Mouse (Mus musculus): Measurements from ENCODE around the gene Map3k5.
A peak's percentile ranks its signal among the peaks of the same experiment; 100 is the strongest.

The Map3k5 gene

DNA sequence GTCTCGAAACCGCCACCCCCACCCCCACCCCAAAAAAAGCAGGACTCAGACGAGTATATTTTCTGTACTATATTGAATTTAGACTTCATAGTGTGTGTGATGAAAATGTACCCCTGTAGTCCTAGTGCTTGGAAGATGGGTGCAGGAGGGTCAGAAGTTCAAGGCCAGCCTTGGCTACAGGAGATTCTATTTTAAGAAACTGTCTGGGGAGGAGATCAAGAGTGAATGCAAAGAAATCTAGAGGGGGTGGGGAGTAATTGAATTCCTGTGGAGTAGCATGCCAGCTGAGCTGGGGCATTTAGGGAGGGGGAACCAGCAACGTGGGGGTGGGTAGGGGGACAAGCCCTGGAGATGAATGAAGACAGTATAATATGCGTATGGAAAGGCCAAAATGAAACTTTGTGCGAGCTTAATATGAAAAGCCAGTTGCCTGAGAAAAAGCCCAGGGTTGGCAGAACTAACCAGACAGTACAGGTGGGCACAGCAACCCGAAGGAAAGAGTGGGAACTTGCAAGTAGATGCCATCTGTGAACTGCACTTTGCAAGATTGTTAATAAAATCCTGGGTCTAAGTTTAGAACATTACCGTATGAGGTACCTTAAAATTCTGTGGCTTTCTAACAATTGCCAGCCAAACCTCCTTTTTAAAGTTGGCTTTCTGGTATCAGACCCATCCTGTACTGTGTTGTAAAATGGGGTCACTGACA, 222.9 kb downstream of the Map3k5 start:
- ATAC-seq (ENCODE audit: low TSS enrichment) = peak; percentile 60

DNA sequence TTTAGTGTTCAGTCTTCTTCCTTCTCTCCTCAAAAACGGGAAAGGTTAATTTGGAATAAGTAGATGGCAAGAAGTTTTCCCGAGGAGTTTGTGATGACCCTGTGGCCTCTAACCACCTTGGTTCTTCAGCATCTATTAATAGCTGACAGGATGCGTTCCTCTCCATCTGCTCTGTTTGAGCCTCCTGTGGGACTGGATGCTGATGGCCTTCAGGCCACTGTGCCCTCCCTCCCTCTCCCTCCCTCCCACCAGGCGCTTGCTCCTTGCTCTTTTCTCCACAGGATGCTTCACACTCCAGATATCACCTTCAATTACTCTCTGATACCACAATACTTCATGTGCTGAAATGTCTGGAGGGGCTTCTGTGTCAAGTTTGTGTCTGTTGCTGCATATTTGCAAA, 224.5 kb downstream of the Map3k5 start:
- ATAC-seq (ENCODE audit: low TSS enrichment) = no peak

DNA sequence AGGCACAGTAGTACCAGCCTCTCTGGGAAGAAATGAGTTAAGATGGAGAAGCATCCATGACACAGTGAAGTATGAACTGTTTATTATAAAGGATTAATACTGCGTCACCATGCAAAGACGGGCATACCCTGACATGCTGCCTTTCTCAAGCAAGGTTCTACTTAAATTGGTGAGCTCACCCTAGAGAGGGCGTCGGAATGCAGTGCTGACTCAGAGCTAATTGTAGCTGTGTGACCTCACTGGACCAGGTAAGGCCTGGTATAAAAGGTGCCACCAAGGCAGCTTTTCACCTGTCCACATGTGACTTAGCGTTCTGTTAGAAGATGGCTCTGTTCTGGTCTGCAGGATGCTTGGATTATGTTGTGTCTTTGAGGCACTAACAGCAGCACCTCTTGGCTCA, 225.0 kb downstream of the Map3k5 start:
- no peak for ATAC-seq (ENCODE audit: low TSS enrichment)

DNA sequence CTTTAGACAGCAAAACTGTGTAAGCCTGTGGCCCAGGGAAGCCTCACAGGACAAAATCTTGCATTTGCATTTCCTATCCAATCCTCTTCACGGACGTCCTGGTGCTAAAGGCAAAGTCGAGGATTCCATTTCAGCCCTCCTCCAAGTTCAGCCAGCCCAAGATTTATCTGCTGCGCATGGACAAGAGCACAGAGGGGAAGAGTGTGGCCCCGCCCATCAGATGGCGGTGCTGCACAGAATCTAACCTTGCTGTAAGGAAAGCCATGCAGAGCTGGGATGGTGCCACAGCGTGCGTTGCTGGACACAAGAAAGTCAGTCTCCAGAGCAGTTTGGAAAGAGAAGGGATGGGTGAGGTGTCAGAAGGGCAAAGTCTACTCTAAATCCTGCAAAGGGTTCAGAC, 226.6 kb downstream of the Map3k5 start:
- ATAC-seq (ENCODE audit: low TSS enrichment) = no peak

DNA sequence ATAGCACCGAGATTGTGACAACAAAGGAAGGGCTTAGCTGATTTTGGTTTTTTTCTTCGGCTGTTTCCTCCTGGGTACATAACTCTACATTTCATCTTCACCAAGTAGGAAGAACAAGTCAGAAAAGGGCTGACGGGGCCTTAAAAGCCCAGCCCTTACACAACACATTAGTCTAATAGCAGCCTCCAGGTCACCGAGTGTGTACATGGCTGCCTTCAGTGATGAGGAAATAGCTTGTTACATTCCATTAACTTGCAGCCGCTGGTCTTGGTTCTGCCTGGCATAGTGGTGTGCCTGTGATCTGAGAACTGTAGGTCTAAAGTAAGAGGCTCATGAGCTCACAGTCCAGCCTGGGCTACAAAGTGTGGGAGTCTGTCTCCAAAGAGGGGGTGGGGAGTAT, 230.5 kb downstream of the Map3k5 start:
- no peak for ATAC-seq (ENCODE audit: low TSS enrichment)

DNA sequence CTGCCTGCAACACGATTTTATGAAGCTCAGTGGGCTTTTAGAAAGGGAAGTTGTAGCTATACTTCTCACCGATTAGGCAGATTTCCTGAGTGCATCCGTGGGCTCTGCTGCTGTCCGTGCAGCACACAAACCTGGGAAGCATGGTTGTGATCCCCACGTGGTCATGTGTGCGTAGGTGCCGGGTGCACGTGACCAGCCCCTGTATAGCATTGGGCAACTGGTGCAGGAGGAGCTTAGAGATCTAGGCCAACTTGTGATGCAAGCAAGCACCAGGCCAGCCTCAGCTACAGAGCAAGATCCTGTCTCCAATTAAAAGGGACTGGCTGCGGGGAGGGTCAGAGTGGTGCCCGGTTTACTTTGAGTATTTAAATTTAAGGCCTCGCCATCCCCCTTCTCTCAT, 232.5 kb downstream of the Map3k5 start:
- ATAC-seq (ENCODE audit: low TSS enrichment) = peak; percentile 51

DNA sequence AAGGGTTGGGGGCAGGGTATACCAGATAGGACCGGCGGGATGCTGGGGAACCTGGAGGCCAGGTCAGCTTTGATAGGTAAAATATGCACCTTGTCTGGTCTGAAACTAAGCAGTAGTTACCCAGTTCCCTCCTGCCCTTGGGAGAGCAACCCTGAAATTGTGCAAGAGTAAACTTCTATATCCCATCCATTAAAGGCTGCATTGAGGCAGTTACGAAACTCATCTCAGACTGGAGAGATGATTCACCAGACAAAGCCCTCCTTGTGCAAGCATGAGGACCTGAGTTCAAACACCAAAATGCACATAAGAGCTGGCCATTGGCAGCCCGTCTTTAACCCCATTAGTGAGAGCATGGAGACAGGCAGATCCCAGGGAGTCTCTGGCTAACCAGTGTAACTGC, 233.2 kb downstream of the Map3k5 start:
- ATAC-seq (ENCODE audit: low TSS enrichment) = no peak

DNA sequence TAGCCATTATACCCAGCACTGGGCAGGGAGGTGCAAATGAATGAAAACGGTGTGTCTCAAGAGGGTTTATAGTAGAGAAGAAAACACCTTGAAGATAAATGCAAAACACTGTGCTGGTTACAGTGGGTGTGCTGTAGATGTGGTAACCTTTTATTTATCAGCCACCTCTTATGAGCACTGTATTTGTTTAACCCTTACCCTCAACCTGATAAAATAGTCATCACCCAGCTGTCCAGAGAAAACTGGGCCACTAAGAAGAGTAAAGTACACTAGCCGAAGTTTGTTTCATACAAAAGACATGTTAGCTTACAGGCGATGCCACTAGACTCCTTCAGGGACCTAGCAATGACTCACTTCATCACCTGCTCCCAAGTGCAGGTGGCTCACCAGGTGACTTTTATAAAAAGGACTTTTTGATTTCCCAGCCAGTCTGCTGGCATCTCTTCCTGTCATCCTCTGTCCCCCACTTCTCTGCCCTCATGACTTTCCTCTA, 235.0 kb downstream of the Map3k5 start:
- no peak for ATAC-seq (ENCODE audit: low TSS enrichment)

DNA sequence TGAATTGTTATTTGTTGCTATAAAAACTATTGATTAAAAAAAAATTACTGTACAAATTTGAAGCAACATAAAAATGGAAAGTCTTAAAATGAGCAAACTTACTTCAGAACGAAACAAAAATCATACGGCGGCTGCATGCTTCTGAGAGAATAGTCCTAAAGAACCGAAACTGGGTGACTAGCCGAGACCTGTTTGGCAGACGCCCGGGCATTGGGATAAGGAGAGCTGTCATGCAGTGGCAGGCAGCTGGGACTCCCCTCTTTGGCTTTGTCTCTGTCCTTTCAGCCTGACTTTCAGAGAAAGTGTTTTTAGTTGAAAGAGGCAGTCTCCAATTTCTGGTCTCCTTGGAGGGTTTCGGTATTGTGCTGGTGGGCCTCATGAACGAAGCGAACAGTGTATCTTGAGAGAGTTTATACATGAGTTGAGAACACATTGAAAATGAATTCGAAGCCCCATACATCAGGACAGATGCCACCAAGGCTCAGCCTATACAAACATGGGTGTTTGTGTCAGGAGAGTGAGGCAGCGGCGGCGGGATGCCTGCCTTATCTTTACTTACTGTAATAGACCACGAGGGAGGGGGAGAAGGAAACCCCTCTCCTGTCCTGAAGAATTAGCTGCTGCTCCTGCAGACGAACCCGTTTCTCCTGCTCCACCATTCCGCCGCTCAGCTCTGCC, 235.8 kb downstream of the Map3k5 start:
- peak; percentile 7 for ATAC-seq (ENCODE audit: low TSS enrichment)

DNA sequence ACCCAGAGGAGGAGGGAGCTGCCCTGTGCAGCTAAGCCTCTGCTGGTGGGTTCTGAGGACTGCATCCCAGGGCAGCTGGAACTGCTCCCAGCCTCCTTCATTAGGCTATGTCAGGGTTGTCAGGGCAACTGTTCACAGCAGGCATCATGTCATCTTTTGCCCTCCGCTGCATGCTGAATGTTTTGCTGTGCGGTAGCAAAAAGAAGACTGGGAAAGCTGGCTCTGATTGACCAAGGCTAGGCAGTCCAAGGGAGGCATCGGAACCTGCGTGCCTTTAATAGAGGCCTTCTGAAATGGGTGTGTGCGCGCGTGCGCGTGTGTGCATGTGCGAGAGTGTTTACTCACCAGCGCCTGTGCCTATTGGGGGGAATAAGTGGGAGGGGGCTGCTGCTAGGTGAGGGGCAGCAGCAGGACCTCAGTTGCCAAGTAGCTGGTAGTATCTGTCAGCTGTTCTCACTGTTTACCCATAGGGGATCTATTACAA, 236.4 kb downstream of the Map3k5 start:
- peak; percentile 78 for ATAC-seq (ENCODE audit: low TSS enrichment)

DNA sequence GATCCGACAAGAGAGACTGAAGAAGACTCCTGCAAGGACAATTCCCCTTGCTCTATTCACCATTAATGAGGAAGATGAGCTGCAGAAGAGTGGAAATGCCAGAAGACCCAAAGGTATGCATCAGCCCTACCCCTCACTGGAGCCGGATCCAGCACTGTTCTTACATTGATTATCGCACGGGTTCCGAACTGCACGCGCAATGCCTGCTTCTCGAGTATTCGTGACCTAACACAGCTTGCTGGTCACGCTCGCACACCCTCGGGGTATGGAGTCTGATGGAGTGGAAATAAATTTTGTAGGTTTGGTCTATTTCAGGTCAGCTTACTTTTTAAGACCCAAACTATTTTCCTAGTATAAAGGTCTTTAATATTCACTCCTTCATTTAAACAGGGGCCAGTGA, 236.9 kb downstream of the Map3k5 start:
- ATAC-seq (ENCODE audit: low TSS enrichment) = peak; percentile 12; the same call in 1 of the 2 replicates

DNA sequence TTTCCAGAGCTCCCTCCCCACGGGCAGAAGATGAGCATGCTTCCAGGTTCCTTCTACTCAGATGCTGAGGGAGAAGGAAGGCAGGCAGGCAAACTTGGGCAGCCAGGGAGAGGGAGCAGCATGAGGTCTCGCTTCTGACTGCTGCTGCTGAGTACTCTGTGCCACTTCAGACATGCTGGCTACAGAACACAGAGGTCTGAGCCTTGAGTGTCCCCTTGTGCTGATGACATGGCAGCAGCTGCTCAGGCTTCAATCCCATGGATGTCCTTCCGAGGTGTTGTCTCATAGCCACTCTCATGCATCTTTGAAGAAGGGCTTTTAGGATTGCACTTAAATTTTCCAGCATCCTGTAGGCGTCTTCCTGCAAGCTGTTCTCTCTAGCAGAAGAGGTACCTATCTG, 237.5 kb downstream of the Map3k5 start:
- ATAC-seq (ENCODE audit: low TSS enrichment) = peak; percentile 32

DNA sequence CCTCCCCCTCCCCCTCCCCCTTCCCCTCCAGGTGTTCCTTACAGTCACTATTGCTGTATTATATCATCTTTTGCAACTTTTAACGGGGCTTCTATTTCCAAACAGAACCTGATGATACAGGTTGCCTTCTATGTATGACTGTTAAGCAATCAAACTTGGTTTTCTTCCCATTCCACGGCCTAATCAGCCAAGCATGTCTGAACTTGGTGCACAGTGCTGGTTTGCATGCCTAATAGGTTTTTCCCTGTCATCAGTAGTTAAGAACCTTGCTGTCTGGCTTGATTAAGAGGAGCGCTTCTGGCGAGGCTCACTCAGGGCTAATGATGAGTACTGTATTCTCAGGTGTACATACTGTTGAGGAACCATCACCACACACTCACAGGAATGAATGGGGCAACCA, 239.5 kb downstream of the Map3k5 start:
- no peak for ATAC-seq (ENCODE audit: low TSS enrichment)

DNA sequence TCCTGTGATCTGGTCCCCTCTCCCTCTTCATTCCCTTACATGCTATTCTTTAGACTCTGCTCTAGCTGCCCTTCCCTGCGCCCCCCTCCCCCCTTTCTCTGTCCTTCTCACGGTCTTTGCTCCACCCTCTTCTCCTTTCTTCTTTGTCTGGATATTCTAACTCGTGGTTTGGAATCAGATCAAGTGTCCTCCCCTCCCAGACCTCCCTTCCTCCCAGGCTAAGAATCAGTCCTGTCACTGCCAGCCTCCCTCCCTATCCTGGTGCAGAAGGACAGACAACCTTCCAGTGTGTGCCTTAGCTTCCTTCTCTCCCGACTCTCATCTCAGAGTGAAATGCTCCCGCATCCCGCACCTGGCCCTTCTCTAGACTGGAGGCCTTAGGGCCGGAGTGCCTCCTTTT, 241.8 kb downstream of the Map3k5 start:
- ATAC-seq (ENCODE audit: low TSS enrichment) = no peak

DNA sequence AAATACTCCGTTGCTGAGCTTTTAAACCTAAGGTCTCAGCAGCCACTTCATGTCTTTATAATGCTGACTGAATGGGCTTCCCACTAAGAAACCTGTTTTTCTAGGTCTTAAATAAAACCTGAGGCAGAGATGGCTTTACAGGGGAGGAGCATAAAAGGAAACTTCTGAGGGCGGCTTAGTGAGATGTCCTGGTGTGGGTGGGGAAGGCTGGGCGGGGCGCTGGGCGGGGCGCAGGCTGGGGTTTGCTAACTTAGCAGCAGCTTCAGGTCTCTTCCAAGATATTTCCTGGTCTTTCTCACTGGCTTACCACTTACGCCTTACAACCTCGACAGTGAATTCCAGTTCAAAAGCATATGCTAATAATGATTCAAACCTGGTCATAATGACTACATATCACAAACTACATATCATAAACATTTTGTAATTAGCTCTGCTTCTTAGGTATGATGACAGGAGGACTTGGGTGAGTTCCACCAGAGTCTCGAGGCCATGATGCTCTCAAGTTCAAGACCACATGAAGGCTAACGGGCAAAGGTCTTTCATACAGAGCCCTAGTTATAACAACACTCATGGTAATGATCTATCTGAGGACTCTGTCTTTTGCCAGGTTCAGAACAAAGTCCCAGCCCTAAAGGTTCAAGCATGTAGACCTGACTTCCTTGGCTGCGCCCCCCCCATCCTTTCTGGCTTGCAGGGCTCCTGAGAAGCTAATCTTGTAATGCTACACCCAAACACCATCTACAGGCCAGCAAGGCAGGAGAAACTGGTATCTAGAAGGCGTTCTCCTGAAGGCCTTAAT, 244.7 kb downstream of the Map3k5 start:
- peak; percentile 61 for ATAC-seq (ENCODE audit: low TSS enrichment)

DNA sequence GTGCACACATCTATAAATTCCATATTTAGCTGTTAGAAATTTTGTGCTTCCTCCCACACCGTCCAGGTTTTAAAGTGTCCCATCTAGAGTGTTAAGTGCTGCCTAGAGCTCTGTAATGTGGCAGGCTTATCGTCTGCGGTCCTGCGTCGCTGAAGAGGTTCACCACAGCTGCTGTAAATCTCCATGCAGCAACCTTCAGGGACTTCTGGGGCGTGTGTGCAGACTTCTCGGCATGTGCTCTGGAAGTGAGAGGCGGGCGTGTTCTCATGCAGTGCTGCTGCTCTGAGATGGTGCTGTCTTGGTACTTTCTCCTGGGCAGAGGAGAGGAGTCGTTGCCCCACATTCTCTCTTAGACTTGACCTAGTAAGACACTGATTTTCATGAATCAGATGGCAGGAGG, 246.9 kb downstream of the Map3k5 start:
- ATAC-seq (ENCODE audit: low TSS enrichment) = peak; percentile 56

DNA sequence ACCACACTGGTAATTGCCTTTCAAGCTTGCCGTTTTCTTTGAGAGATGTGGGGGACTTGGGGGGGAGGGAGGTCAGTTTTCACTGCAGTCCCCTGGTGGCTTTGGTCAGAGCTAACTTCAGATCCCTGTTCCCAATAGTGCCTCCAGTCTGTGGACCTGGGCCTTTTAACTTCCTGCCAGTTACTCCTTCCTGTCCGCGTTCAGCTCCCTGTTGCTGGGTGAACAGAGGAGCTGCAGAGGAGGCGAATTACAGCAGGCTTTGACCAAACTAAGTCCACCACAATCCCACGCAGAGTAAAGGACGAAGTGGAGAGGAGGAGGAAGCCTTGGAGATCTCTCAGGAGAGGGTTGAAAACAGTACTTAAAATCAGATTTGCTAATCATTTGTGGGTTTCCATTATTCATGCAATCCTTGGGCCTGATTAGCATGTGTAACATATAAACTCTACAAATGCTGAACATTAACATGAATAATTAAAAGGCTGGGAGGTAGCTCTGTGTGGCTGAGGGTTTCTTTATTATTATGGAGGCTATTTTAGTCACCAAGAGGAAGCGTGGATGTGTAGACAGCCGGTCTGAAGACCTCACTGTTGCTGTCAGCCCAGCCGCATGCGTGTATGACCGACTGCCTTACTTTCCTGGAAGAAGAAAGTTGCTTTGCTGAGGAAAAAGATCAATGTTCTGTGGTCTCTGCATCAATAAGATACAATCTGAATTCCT, 247.6 kb downstream of the Map3k5 start:
- peak; percentile 36 for ATAC-seq (ENCODE audit: low TSS enrichment)

DNA sequence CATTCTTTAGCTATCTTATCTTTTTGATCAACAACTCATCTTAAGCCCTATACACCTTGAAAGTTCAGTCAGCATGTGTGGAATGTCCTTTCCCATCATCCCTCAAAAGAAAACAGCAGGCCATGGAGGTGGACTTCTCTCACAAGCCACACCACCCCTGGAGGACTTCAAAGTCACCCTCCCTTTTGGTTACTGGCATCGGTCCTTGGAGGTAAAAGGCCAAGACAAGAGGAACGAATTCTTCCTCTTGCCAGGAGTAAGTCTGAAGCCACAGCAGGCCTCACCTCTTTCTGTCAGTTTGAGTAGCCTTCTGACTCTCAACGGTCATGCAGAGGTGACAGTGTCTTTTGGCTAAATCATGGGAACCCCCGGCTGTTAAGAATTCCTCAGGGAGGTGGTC, 250.1 kb downstream of the Map3k5 start:
- no peak for ATAC-seq (ENCODE audit: low TSS enrichment)

DNA sequence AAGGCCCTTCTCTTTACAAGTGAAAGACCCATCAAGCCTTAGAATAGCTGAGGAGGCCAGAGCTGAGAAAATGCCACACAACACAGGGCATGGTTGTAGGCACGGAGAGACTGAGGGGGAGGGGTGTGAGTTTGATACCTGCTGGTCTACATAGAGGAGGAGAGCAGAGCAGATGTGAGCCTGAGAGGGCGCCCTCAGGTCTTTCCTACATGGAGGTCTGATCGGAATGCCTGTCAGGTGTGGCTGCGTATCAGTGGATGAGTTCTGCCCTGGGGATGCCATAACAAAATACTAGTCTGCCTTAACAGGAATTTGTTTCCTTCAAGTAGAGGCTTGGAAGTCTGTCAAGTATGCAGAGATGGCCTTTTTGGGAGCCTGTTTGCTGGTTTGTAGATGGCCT, 251.0 kb downstream of the Map3k5 start:
- no peak for ATAC-seq (ENCODE audit: low TSS enrichment)

DNA sequence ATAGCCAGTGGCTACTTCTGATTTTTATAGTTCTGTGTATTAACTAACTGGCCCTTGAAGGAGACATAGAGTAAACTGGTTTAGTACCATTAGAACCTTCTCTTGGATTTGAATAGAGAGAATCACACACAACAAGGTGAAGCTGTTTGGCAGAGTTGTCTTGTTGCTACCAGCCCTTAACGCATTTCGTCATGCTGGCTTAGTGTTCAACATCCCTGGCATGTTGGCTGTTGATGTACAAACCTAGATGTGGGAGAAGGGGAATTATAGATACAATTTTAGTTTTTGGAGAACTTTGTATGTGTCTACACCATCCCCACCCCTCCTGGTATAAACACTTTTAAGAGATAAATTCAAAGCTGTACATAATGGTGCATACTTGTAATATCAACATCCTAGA, 251.5 kb downstream of the Map3k5 start:
- ATAC-seq (ENCODE audit: low TSS enrichment) = no peak

DNA sequence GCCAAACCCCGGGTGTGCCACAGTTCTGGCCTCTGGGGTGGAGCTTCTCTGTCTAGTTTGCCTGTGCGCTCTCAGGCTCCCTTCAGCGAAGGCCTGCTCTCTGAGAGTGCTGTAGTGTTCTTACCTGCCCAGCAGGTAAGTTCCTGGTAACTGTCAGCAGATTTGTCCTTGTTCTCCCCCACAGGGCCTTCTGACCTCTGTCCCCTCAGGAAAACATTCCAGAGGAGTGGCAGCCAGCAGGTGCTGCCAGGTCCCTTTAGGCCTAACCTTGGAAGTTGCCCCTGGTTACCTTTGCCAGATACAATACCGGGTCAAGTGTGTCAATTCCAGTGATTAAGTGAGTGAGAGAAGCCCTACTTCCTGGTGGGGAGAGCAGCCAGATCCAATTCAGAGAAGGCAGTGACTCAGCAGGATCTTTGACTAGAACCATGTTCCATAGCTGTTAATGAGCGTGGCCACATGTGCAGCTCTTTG, 252.6 kb downstream of the Map3k5 start:
- no peak for ATAC-seq (ENCODE audit: low TSS enrichment)

Measured in frontal cortex, adult (tissue).